Mouse (Mus musculus) heart, adult 8-10 months (tissue): ENCODE results near the gene Gpr88. TPM values are rescaled to one million over a fixed set of nuclear protein-coding genes. Genes with fewer than 3 reads are reported as not detected.

ENCODE experiments used
- DNase-seq: peaks from one replicate; pipeline ENCODE4 v3.0.0; 2022; ENCODE audit warnings: low spot score
- total RNA-seq, 4 experiments: library from RNA; stranded (reverse); gene quantifications; 2 replicates each; pipeline ENCODE4 v1.2.4; 2022

Gene Gpr88
- total RNA-seq, result under 1 TPM; 0.14 to 0.30 (median 0.16) TPM

GRCm38 (mm10) chr3:116253077-116253531 is at the start of gene Gpr88:
Gene Gpr88 (minus strand): TSS chr3:116253503.
- DNase-seq, result peak; percentile 45

GRCm38 (mm10) chr3:116302581-116302980 is 49.3 kb upstream of the Gpr88 start:
- DNase-seq, result no peak

GRCm38 (mm10) chr3:116301754-116302153 is 48.5 kb upstream of the Gpr88 start:
- no peak for DNase-seq

DNA sequence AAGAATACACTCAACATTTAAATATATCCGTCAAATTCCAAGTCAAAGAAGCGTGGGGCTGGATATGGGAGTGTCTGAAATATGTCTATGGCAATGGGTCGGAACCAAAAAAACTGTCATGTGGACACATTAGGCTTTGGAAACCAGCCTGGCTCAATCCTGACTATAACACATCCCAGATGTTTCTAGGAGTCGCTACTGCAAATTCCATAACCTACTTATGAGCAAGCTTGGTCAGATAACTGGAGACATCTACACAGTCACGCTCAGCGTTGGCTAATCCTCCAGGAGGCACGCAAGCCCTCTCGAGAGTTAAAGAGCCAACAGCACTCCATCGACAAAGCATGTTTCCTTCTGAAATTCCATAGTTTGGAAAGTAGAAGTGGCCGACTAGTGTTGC is 45.4 kb upstream of the Gpr88 start:
- DNase-seq, result peak; percentile 6

DNA sequence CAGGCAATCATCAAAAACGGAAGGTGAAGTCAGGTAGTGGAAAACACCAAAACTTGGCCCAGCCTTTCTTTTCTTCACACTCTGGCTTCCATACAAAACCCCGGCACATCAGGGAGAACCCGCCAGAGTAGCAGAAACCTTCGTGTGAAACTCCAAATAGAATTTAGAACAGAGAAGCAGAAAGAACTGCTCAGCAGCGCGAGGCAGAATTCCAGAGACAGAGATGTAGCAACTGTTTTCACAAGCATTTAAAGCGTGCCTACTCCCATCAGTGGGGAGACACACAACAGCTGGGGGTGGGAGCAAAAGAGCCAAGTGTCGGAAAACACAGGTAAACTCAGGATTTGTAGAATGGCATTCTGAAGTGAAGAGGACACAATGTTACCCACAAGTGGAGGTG is 44.7 kb upstream of the Gpr88 start:
- no peak for DNase-seq

- DNase-seq, result no peak
These were observed 43.9 kb upstream of the Gpr88 start for GRCm38 (mm10) chr3:116297170-116297569.

GRCm38 (mm10) chr3:116290041-116290815 is 36.9 kb upstream of the Gpr88 start:
- no peak for DNase-seq

GRCm38 (mm10) chr3:116288833-116289232 is 35.5 kb upstream of the Gpr88 start:
- peak; percentile 7 for DNase-seq

GRCm38 (mm10) chr3:116284735-116285134 is 31.4 kb upstream of the Gpr88 start:
- DNase-seq, result no peak

- DNase-seq, result no peak
These were observed 30.7 kb upstream of the Gpr88 start for GRCm38 (mm10) chr3:116283996-116284395.

DNA sequence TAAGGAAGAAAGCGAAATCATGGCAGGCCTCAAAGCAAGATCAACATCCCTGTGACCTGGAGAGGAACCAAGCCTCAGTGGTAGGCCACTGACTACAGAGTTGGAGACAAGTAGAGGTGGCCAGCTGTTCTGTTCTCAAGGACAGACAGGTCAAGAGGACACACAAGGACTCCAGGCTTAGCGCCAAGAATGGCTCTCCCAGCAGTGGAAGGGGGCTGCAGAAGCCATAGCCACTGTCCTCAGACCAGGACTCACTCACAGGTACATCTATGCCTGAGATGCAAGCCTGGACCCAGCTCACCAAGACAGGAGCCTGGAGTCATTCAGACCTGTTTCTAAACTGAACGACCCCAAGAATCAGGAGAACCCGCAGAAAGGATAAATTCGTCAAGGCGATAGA is 28.4 kb upstream of the Gpr88 start:
- DNase-seq, result no peak

- DNase-seq, result no peak
These were observed 23.8 kb upstream of the Gpr88 start for GRCm38 (mm10) chr3:116277146-116277545.

- DNase-seq, result no peak
These were observed 18.4 kb upstream of the Gpr88 start for GRCm38 (mm10) chr3:116271679-116272078.

DNA sequence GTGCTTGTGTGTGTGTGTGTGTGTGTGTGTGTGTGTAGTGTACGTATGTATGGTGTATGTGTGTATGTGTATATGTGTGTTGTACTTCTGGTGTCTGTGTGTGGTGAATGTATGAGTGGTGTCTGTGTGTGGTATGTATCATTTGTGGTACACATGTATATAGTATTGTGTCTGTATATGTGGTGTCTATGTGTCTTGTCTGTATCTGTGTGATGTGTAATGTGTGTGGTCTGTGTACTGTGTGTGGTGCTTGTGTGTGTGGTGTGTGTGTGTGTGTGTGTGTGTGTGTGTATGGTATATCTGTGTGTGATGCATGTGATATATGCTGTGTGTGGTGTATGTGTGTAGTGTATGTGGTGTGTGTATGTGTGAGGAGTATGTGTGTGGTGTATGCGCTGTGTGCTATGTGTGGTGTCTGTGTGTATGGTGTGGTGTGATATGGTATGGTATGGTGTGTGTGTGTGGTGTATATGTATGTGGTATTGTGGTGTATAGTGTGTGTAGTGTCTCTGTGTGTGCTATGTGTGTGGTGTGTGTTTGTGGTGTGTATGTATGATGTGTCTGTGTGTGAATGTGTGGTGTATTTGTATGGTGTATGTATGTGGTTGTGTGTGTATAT is 13.8 kb upstream of the Gpr88 start:
- DNase-seq, result no peak

GRCm38 (mm10) chr3:116266360-116266759 is 13.1 kb upstream of the Gpr88 start:
- no peak for DNase-seq

DNA sequence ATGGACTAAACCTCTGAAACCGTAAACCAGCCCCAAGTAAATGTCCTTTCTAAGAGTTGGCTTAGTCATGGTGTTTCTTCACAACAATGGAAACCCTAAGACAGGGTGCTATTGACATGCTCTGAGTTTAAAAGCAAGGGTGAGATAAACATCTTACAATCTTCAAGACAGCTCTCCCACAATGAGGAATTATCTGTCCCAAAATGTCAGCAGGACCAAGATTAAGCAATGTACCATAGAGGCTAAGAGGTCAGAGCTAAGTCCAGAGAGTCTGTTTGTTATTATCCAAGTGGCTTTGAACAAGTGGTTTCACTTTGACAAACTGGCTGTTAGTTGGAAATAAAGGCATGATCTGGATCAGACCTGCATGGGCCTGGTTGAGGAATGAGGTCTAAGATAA is 10.7 kb upstream of the Gpr88 start:
- DNase-seq, result no peak

- peak; percentile 21 for DNase-seq
These were observed 9.8 kb upstream of the Gpr88 start for GRCm38 (mm10) chr3:116263061-116263460.

DNA sequence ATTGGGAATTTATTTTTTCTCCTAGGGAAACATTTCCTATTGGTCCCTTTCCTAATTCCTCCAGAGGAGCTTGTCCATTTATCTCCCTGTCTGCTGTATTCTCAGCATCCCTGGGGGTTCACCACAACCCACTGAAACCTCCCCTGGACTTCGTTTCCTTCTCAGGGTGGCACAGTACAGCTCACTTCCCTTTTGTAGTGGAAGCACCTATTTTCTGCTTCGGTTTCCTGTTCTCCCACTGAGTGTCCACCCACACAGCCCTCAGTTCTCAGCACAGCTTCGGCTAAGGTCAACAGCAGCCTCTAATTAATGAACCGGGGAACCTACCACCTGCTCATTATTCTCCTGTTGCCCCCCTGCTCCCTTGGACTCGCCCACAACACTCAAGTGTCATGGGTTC is 2.8 kb upstream of the Gpr88 start:
- no peak for DNase-seq

GRCm38 (mm10) chr3:116252255-116253040 is 855 bp downstream of the Gpr88 start:
- DNase-seq, result no peak

DNA sequence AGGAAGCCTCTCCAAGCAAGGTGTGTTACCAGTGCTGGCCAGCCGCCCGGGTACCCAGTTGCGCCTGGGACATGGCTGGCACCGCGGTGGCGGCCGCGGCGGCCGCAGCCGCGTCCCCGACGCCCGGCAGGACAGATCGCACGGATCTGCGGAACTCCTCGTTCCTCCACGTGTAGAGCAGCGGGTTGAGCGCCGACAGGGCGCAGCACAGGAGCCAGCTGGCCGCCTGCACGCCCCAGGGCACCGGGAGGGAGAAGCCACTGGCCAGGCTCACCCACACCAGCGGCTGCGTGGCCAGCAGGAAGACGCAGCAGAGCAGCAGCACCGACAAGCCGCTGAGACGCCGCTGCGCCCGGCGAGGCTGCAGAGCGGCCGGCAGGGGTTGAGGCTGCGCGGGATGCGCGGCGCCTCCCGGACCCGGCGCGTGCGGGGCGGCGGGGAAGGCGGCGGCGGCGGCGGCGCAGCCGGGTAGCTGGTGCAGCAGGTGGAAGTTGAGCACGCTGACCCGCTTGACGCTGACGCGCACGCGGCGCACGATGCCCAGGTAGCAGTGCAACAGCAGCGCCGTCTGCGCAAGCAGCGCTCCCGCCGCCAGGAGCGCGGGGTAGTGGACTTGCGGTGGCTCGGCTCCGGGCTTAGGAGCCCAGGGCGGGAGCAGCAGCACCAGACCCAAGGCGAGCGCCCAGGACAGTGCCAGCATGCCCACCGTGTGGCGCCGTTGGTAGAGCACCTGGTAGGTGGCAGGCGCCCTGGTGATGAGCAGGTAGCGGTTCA is 1.6 kb downstream of the Gpr88 start:
- no peak for DNase-seq

- no peak for DNase-seq
These were observed 4.3 kb downstream of the Gpr88 start for GRCm38 (mm10) chr3:116249026-116249425.

GRCm38 (mm10) chr3:116244476-116244875 is 8.8 kb downstream of the Gpr88 start:
- no peak for DNase-seq
